Mouse (Mus musculus): ENCODE data around the gene Napsa.

GRCm38 (mm10) chr7:44591348-44592116, 19.4 kb downstream of the Napsa start:
- TF ChIP-seq FLI1 (IDR thresholded peaks at IDR 0.05; ENCODE audit: low read length) (no peak), GATA1 (IDR thresholded peaks at IDR 0.05; ENCODE audit: borderline replicate concordance, low read length) (no peak)
